Mouse (Mus musculus) limb, embryonic 12.5 days (tissue): ENCODE measurements at regions not wholly inside any gene's neighbourhood (a gene's known extent, or its start where the extent isn't known, plus 50 kb on each side); places are given as distances from the start of the nearest gene placed in this dataset.
"Not testable (repeated sequence)": the region's sequence is repeated elsewhere in the genome, so short reads cannot be mapped to it uniquely, and the experiment has no call there.

Source experiments
- ATAC-seq: fragments of 200-750 bp; cut with Nextera tagmentation; 2 replicates; pipeline ENCODE4 v1.8.0; 2017; ENCODE audit warnings: low read depth, moderate TSS enrichment; ENCODE audit not compliant: insufficient number of reproducible peaks, insufficient read depth, low FRiP score, low TSS enrichment
- H3K27ac ChIP-seq: fragments of 300-500 bp; sonication (generic); 2 replicates; pipeline ENCODE4 v1.5.1; 2016; ENCODE audit warnings: mild to moderate bottlenecking, moderate library complexity
- H3K27me3 ChIP-seq: fragments of 300-500 bp; sonication (generic); 2 replicates; pipeline ENCODE4 v1.6.1; 2016; ENCODE audit warnings: mild to moderate bottlenecking, moderate library complexity
- H3K36me3 ChIP-seq: fragments of 300-500 bp; sonication (generic); 2 replicates; pipeline ENCODE4 v1.6.1; 2016; ENCODE audit warnings: mild to moderate bottlenecking, moderate library complexity
- H3K4me1 ChIP-seq: fragments of 300-500 bp; sonication (generic); replicated peaks from 2 replicates; pipeline ENCODE4 v1.6.1; 2016
- H3K4me2 ChIP-seq: fragments of 300-500 bp; sonication (generic); 2 replicates; pipeline ENCODE4 v1.6.1; 2016; ENCODE audit warnings: mild to moderate bottlenecking, moderate library complexity
- H3K4me3 ChIP-seq: fragments of 300-500 bp; sonication (generic); replicated peaks from 2 replicates; pipeline ENCODE4 v1.5.1; 2016; ENCODE audit warnings: mild to moderate bottlenecking
- H3K9ac ChIP-seq: fragments of 300-500 bp; sonication (generic); replicated peaks from 2 replicates; pipeline ENCODE4 v1.6.1; 2016; ENCODE audit warnings: mild to moderate bottlenecking, moderate library complexity
- H3K9me3 ChIP-seq: fragments of 300-500 bp; sonication (generic); 2 replicates; pipeline ENCODE4 v1.6.1; 2016; ENCODE audit warnings: mild to moderate bottlenecking, moderate library complexity
- WGBS: fragments of 180-500 bp; shearing (Covaris S2); methylation state at CpG from one replicate; pipeline ENCODE4 v1.1.7; 2016; 5-methylcytosine and 5-hydroxymethylcytosine counted together

DNA sequence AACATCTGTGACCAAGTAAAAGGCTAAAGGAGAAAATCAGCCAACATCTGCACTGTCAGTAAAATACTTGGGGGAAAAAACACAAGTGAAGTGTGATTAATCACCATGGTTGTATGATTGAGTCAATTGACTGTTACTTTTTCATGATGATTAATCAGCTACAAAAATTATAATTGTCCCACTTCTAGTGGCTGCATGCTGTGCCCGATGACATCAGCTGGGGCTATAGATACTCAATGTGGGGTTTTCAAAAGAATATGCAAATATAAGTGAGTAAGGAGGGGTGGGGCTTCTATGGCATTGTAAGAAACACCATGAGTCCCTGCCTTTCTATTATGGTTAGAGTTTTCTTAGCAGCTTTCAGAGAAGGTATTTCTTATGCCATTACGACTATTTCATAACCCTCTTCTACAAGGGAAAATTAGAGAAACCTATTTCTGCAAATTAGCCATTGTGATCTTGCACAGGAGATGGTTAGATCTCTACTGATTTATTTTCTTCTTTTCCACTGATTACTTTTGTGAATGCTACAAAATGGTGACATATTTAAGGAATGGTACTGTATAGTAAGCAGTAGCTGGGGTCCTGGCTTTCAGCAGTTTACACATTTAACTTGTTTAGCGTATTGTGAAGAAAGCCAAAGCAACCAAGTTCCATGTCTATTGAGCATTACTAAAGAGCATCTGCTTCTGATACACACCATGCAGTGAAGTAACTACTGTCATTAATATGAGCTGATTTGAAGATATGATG is 660.1 kb upstream of the Pou3f2 start:
- WGBS: 91% methylated on average over 3 of the region's 3 CpGs
- Histone ChIP-seq H3K4me2 (no peak overlapping the region), H3K9me3 (no peaks in the 10 kb centered on the region), H3K9ac (no peak overlapping the region), H3K27me3 (no peaks in the 10 kb centered on the region), H3K27ac (no peak overlapping the region), H3K4me1 (no peaks in the 10 kb centered on the region), H3K4me3 (no peak overlapping the region), H3K36me3 (no peaks in the 10 kb centered on the region)
- no peak for ATAC-seq

DNA sequence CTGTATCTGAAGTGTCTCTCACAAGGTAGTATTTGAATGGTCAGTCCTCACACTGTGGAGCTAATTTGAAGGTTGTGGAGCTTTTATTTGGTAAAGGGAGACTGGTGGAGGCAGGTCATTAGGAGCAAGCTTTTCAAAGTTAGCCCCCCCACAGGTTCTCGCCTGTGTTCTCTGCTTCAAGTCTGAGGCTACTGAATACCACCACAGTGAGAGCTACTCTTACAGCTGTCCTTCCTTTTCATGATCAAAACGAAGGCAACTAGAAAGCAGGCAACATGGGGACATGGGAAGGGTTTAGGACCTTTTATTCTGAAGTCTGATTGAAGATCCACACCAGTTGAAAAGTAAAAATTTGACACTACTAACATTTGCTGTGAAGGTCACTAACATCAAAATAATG is 645.2 kb upstream of the Pou3f2 start:
- Histone ChIP-seq H3K4me2 (no peak overlapping the region), H3K9ac (no peak overlapping the region), H3K9me3 (no peaks in the 10 kb centered on the region), H3K4me3 (no peak overlapping the region), H3K27ac (no peak overlapping the region), H3K36me3 (no peaks in the 10 kb centered on the region), H3K4me1 (no peaks in the 10 kb centered on the region), H3K27me3 (no peaks in the 10 kb centered on the region)
- WGBS: 34% methylated on average over 2 of the region's 2 CpGs
- ATAC-seq: no peak

DNA sequence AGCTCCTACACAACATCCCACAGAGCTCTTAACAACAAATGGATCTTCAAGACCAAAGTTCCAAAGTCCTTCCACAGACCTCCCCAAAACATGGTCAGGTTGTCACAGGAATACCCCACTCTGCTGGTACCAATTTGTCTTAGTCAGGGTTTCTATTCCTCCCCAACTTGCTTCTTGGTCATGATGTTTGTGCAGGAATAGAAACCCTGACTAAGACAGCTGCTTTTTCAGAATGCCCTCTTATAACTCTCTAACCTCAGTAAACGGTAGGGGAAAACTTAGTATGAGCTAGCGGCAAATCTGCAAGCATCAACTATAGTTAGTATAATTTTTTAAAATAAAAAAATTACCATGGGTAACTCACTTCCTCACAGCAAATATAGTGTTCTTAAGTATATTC is 613.3 kb upstream of the Pou3f2 start:
- not testable (repeated sequence) for ATAC-seq, H3K36me3 ChIP-seq, H3K9me3 ChIP-seq, H3K4me2 ChIP-seq, H3K27me3 ChIP-seq, H3K4me3 ChIP-seq, H3K4me1 ChIP-seq, H3K9ac ChIP-seq, H3K27ac ChIP-seq
- WGBS: 91% methylated on average over 2 of the region's 2 CpGs

DNA sequence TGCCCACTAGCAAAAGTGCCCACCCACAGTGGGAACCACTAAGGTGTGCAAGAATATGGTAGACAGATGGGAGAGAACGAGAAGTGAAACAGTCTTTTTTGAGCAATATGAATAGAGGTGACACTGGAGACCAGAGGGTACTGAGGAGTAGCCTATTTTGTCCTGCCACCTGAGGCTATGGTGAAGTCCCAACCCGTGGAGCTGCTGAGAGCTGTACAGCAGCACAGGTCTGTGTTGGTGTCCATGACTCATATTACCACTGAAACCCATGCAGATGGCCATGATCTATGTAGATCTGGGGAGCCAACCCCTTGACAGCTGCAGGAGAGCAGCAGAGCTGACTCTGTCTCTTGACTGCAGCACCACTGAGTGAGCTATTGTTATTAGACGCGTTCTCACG is 591.4 kb upstream of the Pou3f2 start:
- Histone ChIP-seq H3K36me3 (no peaks in the 10 kb centered on the region), H3K9ac (no peak overlapping the region), H3K9me3 (no peaks in the 10 kb centered on the region), H3K27me3 (no peaks in the 10 kb centered on the region), H3K4me1 (no peaks in the 10 kb centered on the region), H3K27ac (no peak overlapping the region), H3K4me2 (no peak overlapping the region), H3K4me3 (no peak overlapping the region)
- 96% methylated on average over 5 of the region's 5 CpGs for WGBS
- no peak for ATAC-seq

DNA sequence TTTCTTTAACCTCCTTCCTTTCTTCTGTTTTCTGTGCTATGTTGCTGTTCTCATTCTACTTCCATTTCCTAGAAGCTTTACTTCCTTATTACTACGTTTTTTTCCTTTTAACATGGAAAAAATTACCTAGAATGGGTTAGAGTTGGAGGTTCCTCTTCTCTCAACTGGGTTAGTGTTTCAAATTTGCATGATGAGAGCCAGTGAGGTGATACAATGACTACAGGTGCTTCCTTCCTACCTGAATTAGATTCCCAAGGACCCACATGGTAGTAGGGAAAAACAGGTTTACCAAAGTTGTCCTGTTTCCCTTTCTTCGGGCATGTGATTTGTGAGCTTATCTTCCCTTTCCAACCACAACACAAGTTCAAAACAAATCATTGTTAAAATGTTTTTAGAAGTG is 589.4 kb upstream of the Pou3f2 start:
- H3K27me3 ChIP-seq: no peaks in the 10 kb centered on the region
- H3K9ac ChIP-seq: no peak overlapping the region
- H3K27ac ChIP-seq: no peak overlapping the region
- WGBS: 68% methylated on average over 2 of the region's 2 CpGs
- H3K4me2 ChIP-seq: no peak overlapping the region
- ATAC-seq: no peak
- no peak overlapping the region for H3K4me3 ChIP-seq
- H3K9me3 ChIP-seq: no peaks in the 10 kb centered on the region
- no peaks in the 10 kb centered on the region for H3K36me3 ChIP-seq
- no peaks in the 10 kb centered on the region for H3K4me1 ChIP-seq

DNA sequence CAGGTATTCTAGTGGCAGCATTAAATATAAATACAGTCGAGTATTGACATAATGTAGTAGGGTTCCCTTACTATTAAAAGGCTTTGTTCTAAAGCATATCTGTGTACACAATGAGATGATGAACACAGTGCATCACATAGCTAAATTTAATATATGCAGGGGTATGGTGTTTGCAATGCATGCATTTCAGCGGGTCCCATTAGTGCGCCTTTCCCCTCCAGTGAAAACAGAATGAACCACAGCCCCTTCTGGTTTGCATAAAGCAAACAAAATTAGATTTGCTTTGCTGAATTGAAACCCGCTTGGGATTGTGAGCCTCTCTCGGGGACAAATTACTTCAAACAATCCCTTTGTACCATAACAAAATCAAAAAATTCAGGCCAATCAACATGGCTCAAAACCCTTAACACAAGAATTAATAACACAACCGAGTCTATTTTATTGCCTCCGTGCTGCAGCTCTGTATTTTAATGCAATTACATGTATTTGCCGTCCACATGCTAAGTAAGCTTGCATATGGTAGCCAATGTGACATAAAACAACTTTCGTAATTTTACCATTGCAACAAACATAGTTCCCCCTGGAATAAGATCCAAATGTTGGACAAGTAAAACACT is 562.6 kb upstream of the Pou3f2 start:
- Histone ChIP-seq H3K27me3 (no peaks in the 10 kb centered on the region), H3K9ac (no peak overlapping the region), H3K4me2 (no peak overlapping the region), H3K9me3 (no peaks in the 10 kb centered on the region), H3K36me3 (no peaks in the 10 kb centered on the region), H3K4me3 (no peak overlapping the region), H3K27ac (no peak overlapping the region), H3K4me1 (no peaks in the 10 kb centered on the region)
- 80% methylated on average over 9 of the region's 9 CpGs for WGBS
- ATAC-seq: no peak

DNA sequence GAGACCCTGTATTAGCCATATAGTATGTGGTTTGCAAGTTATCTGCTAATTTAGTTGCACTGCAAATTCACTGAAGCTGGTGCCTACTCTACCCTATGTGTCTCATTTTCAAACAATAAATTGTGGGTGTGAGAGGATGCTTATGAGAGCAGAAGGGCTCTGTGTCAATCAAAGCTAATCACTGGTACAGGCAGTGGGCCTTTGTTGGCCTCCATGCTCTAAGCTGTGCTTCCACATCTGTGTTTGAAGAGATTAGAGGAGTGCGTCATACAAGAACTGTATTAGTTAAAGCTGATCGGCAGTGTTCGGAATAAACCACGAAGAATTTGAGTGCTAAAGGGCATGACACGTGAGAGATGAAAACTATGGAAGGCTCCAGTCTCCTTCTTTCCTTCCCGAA is 549.6 kb upstream of the Pou3f2 start:
- WGBS: 73% methylated on average over 6 of the region's 6 CpGs
- Histone ChIP-seq H3K9me3 (no peaks in the 10 kb centered on the region), H3K27ac (no peak overlapping the region), H3K9ac (no peak overlapping the region), H3K4me1 (no peaks in the 10 kb centered on the region), H3K4me2 (no peak overlapping the region), H3K4me3 (no peak overlapping the region), H3K36me3 (no peaks in the 10 kb centered on the region), H3K27me3 (no peaks in the 10 kb centered on the region)
- ATAC-seq: no peak

DNA sequence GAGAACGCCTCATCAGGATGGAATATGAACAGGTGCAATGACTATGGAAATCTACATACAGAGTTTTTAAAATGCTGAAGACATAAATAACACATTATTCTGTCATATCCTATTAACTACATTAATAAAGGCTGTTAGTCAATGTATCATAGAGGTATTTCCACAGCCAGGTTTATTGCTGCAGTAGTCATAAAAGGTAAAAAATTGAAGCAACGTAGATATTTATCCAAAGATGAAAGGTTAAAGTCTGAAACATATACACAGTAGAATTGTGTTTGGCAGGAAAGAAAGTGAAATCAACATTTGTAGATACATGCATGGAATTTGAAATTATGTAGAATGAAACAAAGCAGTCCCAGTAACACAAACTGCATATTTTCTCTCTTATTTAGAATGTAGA is 543.1 kb upstream of the Pou3f2 start:
- Histone ChIP-seq H3K4me1 (no peaks in the 10 kb centered on the region), H3K27me3 (no peaks in the 10 kb centered on the region), H3K27ac (no peak overlapping the region), H3K36me3 (no peaks in the 10 kb centered on the region), H3K4me3 (no peak overlapping the region), H3K9me3 (no peaks in the 10 kb centered on the region), H3K4me2 (no peak overlapping the region), H3K9ac (no peak overlapping the region)
- no peak for ATAC-seq
- WGBS: 84% methylated on average over 2 of the region's 2 CpGs

DNA sequence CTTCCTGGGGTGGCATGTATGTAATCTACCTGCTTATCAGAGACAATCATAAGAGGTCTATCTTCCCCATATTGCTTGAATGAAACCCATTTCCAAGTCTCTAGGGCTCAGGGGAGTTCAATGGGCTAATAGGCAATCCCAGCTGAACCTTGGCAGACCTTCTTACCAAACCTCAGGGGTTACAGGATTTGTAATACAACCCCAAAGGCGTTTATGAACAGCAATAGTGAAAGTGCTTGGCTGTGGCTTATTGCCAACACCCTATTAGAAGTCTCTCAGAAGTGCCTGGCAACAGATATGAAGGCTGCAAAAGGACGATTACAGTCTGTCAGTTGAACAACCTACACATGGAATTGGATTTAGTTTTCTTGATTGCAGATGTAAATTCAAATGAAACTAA is 534.0 kb upstream of the Pou3f2 start:
- no peak overlapping the region for H3K4me2 ChIP-seq
- H3K4me1 ChIP-seq: no peaks in the 10 kb centered on the region
- H3K36me3 ChIP-seq: no peaks in the 10 kb centered on the region
- no peak overlapping the region for H3K4me3 ChIP-seq
- H3K9ac ChIP-seq: no peak overlapping the region
- no peak for ATAC-seq
- H3K27ac ChIP-seq: no peak overlapping the region
- no peaks in the 10 kb centered on the region for H3K9me3 ChIP-seq
- no peaks in the 10 kb centered on the region for H3K27me3 ChIP-seq
- WGBS: 50% methylated on average over 2 of the region's 2 CpGs

DNA sequence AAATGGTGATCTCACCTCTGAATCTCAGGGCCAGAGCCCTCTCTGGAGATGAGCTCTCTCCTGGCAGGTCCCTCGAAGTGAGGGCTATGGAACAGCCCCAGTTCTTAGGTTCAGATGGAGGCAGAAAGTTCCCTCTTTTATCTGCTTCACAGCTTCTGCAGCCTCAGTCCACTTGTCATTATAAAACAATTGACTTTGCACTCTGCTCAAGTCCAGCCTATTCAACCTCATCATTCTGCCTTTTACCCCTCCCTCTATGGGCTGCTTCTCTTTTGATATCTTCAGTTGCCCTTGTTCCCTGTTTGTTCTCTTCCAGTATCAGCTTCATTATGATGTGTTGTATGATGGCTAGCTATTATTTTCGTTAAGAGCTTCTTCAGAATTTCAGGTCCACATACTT is 522.2 kb upstream of the Pou3f2 start:
- H3K4me1 ChIP-seq: no peaks in the 10 kb centered on the region
- no peaks in the 10 kb centered on the region for H3K36me3 ChIP-seq
- no peaks in the 10 kb centered on the region for H3K9me3 ChIP-seq
- H3K27ac ChIP-seq: no peak overlapping the region
- no peak overlapping the region for H3K4me3 ChIP-seq
- H3K27me3 ChIP-seq: no peaks in the 10 kb centered on the region
- ATAC-seq: no peak
- H3K4me2 ChIP-seq: no peak overlapping the region
- WGBS: 66% methylated on average over 2 of the region's 2 CpGs
- H3K9ac ChIP-seq: no peak overlapping the region

DNA sequence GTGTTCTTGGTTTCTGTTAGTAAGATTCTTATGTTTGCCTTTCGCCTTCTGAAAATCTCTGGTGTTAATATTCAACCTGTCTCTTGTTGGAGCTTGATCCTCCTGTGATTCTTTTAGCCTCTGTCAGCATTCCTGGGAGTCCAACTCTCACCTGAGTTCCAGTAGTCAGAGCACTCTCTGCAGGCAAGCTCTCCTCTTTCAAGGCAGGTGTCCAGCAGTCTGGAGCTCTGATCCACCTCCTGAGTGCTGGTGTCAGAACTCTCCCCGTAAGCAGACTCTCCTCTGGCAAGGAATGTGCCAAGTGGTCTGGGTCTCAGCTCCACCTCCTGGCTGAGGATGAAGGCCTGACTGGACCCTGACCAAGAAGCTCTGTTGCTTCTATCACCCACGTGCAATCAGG is 521.0 kb upstream of the Pou3f2 start:
- H3K36me3 ChIP-seq, H3K9me3 ChIP-seq, H3K27ac ChIP-seq, H3K4me2 ChIP-seq, H3K27me3 ChIP-seq, H3K9ac ChIP-seq, H3K4me1 ChIP-seq, ATAC-seq, H3K4me3 ChIP-seq: not testable (repeated sequence)
- 87% methylated on average over 3 of the region's 3 CpGs for WGBS

DNA sequence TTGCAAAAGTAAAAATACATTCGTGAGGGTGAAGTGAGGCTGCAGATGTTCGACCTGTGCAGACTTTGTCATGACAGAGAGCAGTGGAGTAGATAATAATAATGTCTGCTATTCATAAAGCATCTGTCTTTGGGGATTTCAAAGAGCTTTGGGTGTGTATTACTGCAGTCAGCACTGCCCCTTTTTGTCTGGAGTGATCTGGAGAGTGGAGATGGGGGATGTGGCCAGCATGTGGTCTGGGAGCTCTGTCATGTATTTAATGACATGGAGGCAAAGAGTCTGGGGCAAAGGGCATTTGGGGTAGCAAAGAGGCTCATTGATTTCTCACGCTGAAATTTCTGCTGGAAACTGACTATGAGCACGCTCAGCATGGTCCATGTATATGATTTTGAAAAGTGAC is 510.8 kb upstream of the Pou3f2 start:
- 28% methylated on average over 4 of the region's 4 CpGs for WGBS
- Histone ChIP-seq H3K36me3 (no peaks in the 10 kb centered on the region), H3K27me3 (no peaks in the 10 kb centered on the region), H3K4me3 (no peak overlapping the region), H3K4me1 (peaks cover 19% of the 10 kb centered on the region), H3K9ac (no peak overlapping the region), H3K27ac (no peak overlapping the region), H3K4me2 (no peak overlapping the region), H3K9me3 (no peaks in the 10 kb centered on the region)
- ATAC-seq: no peak
